Mouse (Mus musculus) limb, embryonic 12.5 days (tissue): ENCODE results near the gene 4930430F08Rik. TPM values are rescaled to one million over a fixed set of nuclear protein-coding genes. Genes with fewer than 3 reads are reported as not detected.

ENCODE experiments used
- polyA plus RNA-seq: library from polyadenylated mRNA; unstranded; fragments of >200 nt; fragmentation: Nextera tagmentation; extraction: Ambion mirVana; gene quantifications from 2 replicates; pipeline ENCODE4 v1.2.1, GENCODE M21; 2016

Gene 4930430F08Rik
- polyA plus RNA-seq, 1 experiment from 2014 or later = 8.1 TPM

Other genes with a start within 250 kb of the 4930430F08Rik start
- not detected in 2 replicates for gene Gm4302, start 249.6 kb downstream of the 4930430F08Rik start, polyA plus RNA-seq
- gene Gm4303, start 244.5 kb downstream of the 4930430F08Rik start, polyA plus RNA-seq = not detected in 2 replicates
- gene Gm4305, start 239.3 kb downstream of the 4930430F08Rik start, polyA plus RNA-seq = not detected in 2 replicates
- not detected in 2 replicates for gene Gm4307, start 229.1 kb downstream of the 4930430F08Rik start, polyA plus RNA-seq
- not detected in 2 replicates for gene Gm4312, start 207.9 kb downstream of the 4930430F08Rik start, polyA plus RNA-seq
- 21.7 and 28.6 TPM in 2 replicates for gene Tmtc3, start 103.1 kb downstream of the 4930430F08Rik start, polyA plus RNA-seq
- 6.7 and 7.0 TPM in 2 replicates for gene Cep290, start 102.9 kb downstream of the 4930430F08Rik start, polyA plus RNA-seq
- gene 1700017N19Rik, start 61 bp upstream of the 4930430F08Rik start, polyA plus RNA-seq = not detected in 2 replicates